In the genomic region with DNA sequence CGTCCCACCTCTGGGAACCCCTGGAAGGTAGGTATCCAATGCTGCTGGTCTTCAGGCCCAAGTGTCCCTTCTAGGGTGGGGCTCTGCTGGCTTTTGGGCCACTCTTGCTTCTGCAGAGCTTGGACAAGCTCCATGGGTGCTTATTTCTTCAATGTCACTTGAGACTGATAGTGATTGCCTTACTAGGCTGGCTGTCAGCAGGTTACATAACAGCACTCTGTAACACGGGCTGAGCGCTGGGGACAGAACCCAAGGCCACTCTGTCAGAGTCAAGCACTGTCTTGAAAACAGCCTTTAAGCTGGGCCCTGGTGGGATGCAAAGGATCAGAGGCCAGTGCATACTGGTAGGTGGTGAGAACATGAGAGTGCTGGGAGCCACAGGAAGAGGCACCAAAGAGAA, we compare ENCODE assay signal across 23 mouse cellular contexts. TPM values are rescaled to one million over a fixed set of nuclear protein-coding genes. Genes with fewer than 3 reads are reported as not detected.
DNase-seq lines count a peak whose midpoint lies in the region; TF ChIP-seq lines count a peak whose summit lies in the region.
"Had no signal": no experiment of that assay in that cellular context is flagged by ENCODE, and none has a peak within 500 bp of the region (broad histone marks: within the 10 kb centered on the region; RNA-seq: fewer than 3 reads in every experiment).

No protein-coding gene starts in this region.

- H3K9me3 ChIP-seq in CH12.LX (replicated peaks; ENCODE audit: low read length), result no peaks in the 10 kb centered on the region
- H3K9me3 ChIP-seq in heart, embryonic 10.5 days, result no peaks in the 10 kb centered on the region
- H3K9me3 ChIP-seq: intestine, embryonic 15.5 days had no signal

- H3K9ac ChIP-seq in CH12.LX (ENCODE audit: insufficient read depth, low read depth), result no peak overlapping the region
- H3K9ac ChIP-seq: embryonic facial prominence, embryonic 12.5 days; heart, embryonic 12.5 days; hindbrain, embryonic 14.5 days; intestine, embryonic 15.5 days had no signal

- peaks cover 47 to 73% of the 10 kb centered on the region in 2 experiments for H3K36me3 ChIP-seq in CH12.LX (replicated peaks in 1 of 2; ENCODE audit: control insufficient read depth in 1 of 2, insufficient read depth in 1 of 2, low read length in 1 of 2)
- peaks cover 74% of the 10 kb centered on the region for H3K36me3 ChIP-seq in heart, embryonic 10.5 days

- no peak for TF ChIP-seq CTCF in CH12.LX (conservative IDR thresholded peaks at IDR 0.05 in 1 of 2, IDR thresholded peaks at IDR 0.05 in 1 of 2; ENCODE audit: low read depth in 2 of 2, low read length in 2 of 2)

- no peak overlapping the region for H3K4me2 ChIP-seq in CH12.LX (ENCODE audit: insufficient read depth, low read depth, poor library complexity, severe bottlenecking)
- H3K4me2 ChIP-seq: embryonic facial prominence, embryonic 12.5 days; heart, embryonic 12.5 days; hindbrain, embryonic 14.5 days; intestine, embryonic 15.5 days had no signal

- peaks cover 25 to 83% of the 10 kb centered on the region in 2 experiments for H3K4me1 ChIP-seq in CH12.LX (ENCODE audit: control insufficient read depth in 1 of 2, insufficient read depth in 2 of 2)
- H3K4me1 ChIP-seq in brown adipose tissue, adult 24 weeks (ENCODE audit: control insufficient read depth, insufficient read depth, insufficient read length, low read length), result peaks cover 21% of the 10 kb centered on the region
- no peaks in the 10 kb centered on the region; the same call in 1 of the 2 replicates for H3K4me1 ChIP-seq in heart, embryonic 10.5 days
- H3K4me1 ChIP-seq: heart, embryonic 12.5 days; intestine, embryonic 15.5 days had no signal

- no peaks in the 10 kb centered on the region for H3K27me3 ChIP-seq in CH12.LX (replicated peaks)
- peaks cover 9% of the 10 kb centered on the region; the same call in 1 of the 2 replicates for H3K27me3 ChIP-seq in heart, embryonic 10.5 days (ENCODE audit: insufficient read depth, poor library complexity, severe bottlenecking)
- H3K27me3 ChIP-seq: embryonic facial prominence, embryonic 12.5 days; heart, embryonic 12.5 days; intestine, embryonic 15.5 days; Patski had no signal

- TF ChIP-seq EP300 in CH12.LX (IDR thresholded peaks at IDR 0.05; ENCODE audit: low read length), result no peak

- H3K4me3 ChIP-seq in CH12.LX (replicated peaks in 1 of 3; ENCODE audit: low read depth in 2 of 3, low read length in 2 of 3, poor library complexity in 1 of 3), result no peak overlapping the region
- no peak overlapping the region for H3K4me3 ChIP-seq in brown adipose tissue, adult 24 weeks (ENCODE audit: insufficient read depth, low read depth, low read length)
- H3K4me3 ChIP-seq in heart, embryonic 10.5 days, result no peak overlapping the region
- H3K4me3 ChIP-seq: embryonic facial prominence, embryonic 12.5 days; heart, embryonic 12.5 days; hindbrain, embryonic 10.5 days; intestine, embryonic 15.5 days had no signal

- in situ Hi-C loops in CH12.LX (cut with MboI; ENCODE audit: low pct_ligation_motif_present, low pct_unique_long_range_greater_than_20kb, low sequenced_read_pairs), result no loop called here

- 91% methylated on average over 3 of the region's 3 CpGs for WGBS in heart, embryonic 10.5 days

- TF ChIP-seq RAD21 in CH12.LX (IDR thresholded peaks at IDR 0.05; ENCODE audit: low read depth, low read length), result no peak

- H3K79me2 ChIP-seq in CH12.LX (replicated peaks; ENCODE audit: control insufficient read depth, extremely low read depth, insufficient read depth, poor library complexity, severe bottlenecking), result peaks cover 8% of the 10 kb centered on the region

- dilution Hi-C loops in CH12.LX (cut with MboI; ENCODE audit: extremely low pct_ligation_motif_present, extremely low pct_unique_long_range_greater_than_20kb, low sequenced_read_pairs), result no loop called here

- DNase-seq in adrenal gland, adult 2 months, result peak; percentile 72
- DNase-seq in adrenal gland, adult 18-20 months (ENCODE audit: low spot score in 2 of 2), result no peak
- DNase-seq in CH12.LX (ENCODE audit: extremely low read depth), result no peak
- DNase-seq in adrenal gland, postnatal 14 days, result peak; percentile 75
- DNase-seq in heart, embryonic 10.5 days (ENCODE audit: low spot score), result no peak
- no peak for DNase-seq in frontal cortex, postnatal 25 days (ENCODE audit: low spot score in 2 of 2)
- DNase-seq: cerebellum, adult 11 months; cerebellum, adult 9-10 months; cerebellum, postnatal 25 days; gastrocnemius, postnatal 36 days; kidney, adult 18-20 months had no signal

- no peak overlapping the region for H3K27ac ChIP-seq in CH12.LX (ENCODE audit: insufficient read depth, low read depth)
- peak overlapping the region; percentile 95 for H3K27ac ChIP-seq in brown adipose tissue, adult 24 weeks (replicated peaks; ENCODE audit: low read depth, low read length)
- no peak overlapping the region for H3K27ac ChIP-seq in heart, embryonic 10.5 days
- H3K27ac ChIP-seq: embryonic facial prominence, embryonic 12.5 days; hindbrain, embryonic 10.5 days; hindbrain, embryonic 14.5 days; intestine, embryonic 15.5 days had no signal

- TF ChIP-seq POLR2A in CH12.LX (IDR thresholded peaks at IDR 0.05; ENCODE audit: low read depth, low read length), result no peak

TF ChIP-seq in CH12.LX, 34 proteins besides CTCF, POLR2A, EP300 and RAD21:
- no peak for TF ChIP-seq ZNF384 (IDR thresholded peaks at IDR 0.05; ENCODE audit: low read depth, low read length)
- no peak for TF ChIP-seq SMC3 (IDR thresholded peaks at IDR 0.05; ENCODE audit: low read depth, low read length)
- TF ChIP-seq POLR2AphosphoS2 (IDR thresholded peaks at IDR 0.05; ENCODE audit: low read depth, low read length), result 0 out of 2 replicates have a peak, but pooled peaks have one; percentile 36

RNA-seq across cellular contexts. Expression of a gene that starts 2.4 kb away (rescaled TPM):
- total RNA-seq in adrenal gland, adult 2 months (2021), result 1 to 10 TPM; 1.4 to 1.9 TPM
- polyA plus RNA-seq in adrenal gland, adult 2 months (2012; rRNA removed), result 2.2 and 2.8 TPM in 2 replicates
- total RNA-seq in adrenal gland, adult 18-20 months (2021), result 1 to 10 TPM; 1.2 to 1.5 TPM
- total RNA-seq in CH12.LX (2012; rRNA removed) (11.9 and 20.0 TPM in 2 replicates), CH12.LX (2014; rRNA removed) (8.2 and 8.3 TPM in 2 replicates)
- polyA plus RNA-seq in CH12.LX (2012; ENCODE audit: insufficient read length, low read depth), result 12.1 and 12.5 TPM in 2 replicates
- total RNA-seq in adrenal gland, postnatal 14 days (2021), result 5.3 and 6.2 TPM in 2 replicates
- polyA plus RNA-seq in brown adipose tissue, adult 24 weeks (2012; ENCODE audit: insufficient read depth, insufficient read length, missing spikeins), result 2.4 and 3.2 TPM in 2 replicates
- polyA plus RNA-seq in heart, embryonic 10.5 days (2016; fragmentation: Nextera tagmentation; extraction: Ambion mirVana), result 0.28 and 0.60 TPM in 2 replicates

RNA-seq across cellular contexts. Expression of a gene that starts 12.3 kb away (rescaled TPM):
- 10 to 100 TPM; 59.7 to 78.2 TPM for total RNA-seq in adrenal gland, adult 2 months (2021)
- 123 and 125 TPM in 2 replicates for polyA plus RNA-seq in adrenal gland, adult 2 months (2012; rRNA removed)
- 10 to 100 TPM; 55.5 to 61.6 TPM for total RNA-seq in adrenal gland, adult 18-20 months (2021)
- 64.0 and 64.8 TPM in 2 replicates for total RNA-seq in CH12.LX (2012; rRNA removed)
- 85.0 and 95.7 TPM in 2 replicates for total RNA-seq in CH12.LX (2014; rRNA removed)
- 73.2 and 79.5 TPM in 2 replicates for polyA plus RNA-seq in CH12.LX (2012; ENCODE audit: insufficient read length, low read depth)
- 48.7 and 55.0 TPM in 2 replicates for total RNA-seq in adrenal gland, postnatal 14 days (2021)
- polyA plus RNA-seq in brown adipose tissue, adult 24 weeks (2012; ENCODE audit: insufficient read depth, insufficient read length, missing spikeins), result 28.8 and 34.4 TPM in 2 replicates
- 66.8 and 75.2 TPM in 2 replicates for polyA plus RNA-seq in heart, embryonic 10.5 days (2016; fragmentation: Nextera tagmentation; extraction: Ambion mirVana)

RNA-seq across cellular contexts. Expression of a gene that starts 24.7 kb away (rescaled TPM):
- 10 to 100 TPM; 22.4 to 22.9 TPM for total RNA-seq in adrenal gland, adult 2 months (2021)
- polyA plus RNA-seq in adrenal gland, adult 2 months (2012; rRNA removed), result 17.5 and 17.6 TPM in 2 replicates
- 10 to 100 TPM; 30.7 to 34.2 TPM for total RNA-seq in adrenal gland, adult 18-20 months (2021)
- 0.21 TPM in 1 of 2 replicates, not detected in the other for total RNA-seq in CH12.LX (2012; rRNA removed)
- total RNA-seq in CH12.LX (2014; rRNA removed), result not detected in 2 replicates
- not detected in 2 replicates for polyA plus RNA-seq in CH12.LX (2012; ENCODE audit: insufficient read length, low read depth)
- total RNA-seq in adrenal gland, postnatal 14 days (2021), result 35.3 and 61.4 TPM in 2 replicates
- polyA plus RNA-seq in brown adipose tissue, adult 24 weeks (2012; ENCODE audit: insufficient read depth, insufficient read length, missing spikeins), result 8.1 and 8.3 TPM in 2 replicates
- 2.5 and 3.4 TPM in 2 replicates for polyA plus RNA-seq in heart, embryonic 10.5 days (2016; fragmentation: Nextera tagmentation; extraction: Ambion mirVana)

RNA-seq across cellular contexts. Expression of a gene that starts 53.0 kb away (rescaled TPM):
- under 1 TPM; 0.17 to 0.21 TPM for total RNA-seq in adrenal gland, adult 2 months (2021)
- polyA plus RNA-seq in adrenal gland, adult 2 months (2012; rRNA removed), result 0.49 and 1.1 TPM in 2 replicates
- 1 to 10 TPM in 1 of 2 experiments, under 1 TPM in 1; 0.26 to 1.2 TPM for total RNA-seq in adrenal gland, adult 18-20 months (2021)
- 0.13 and 0.17 TPM in 2 replicates for total RNA-seq in CH12.LX (2012; rRNA removed)
- total RNA-seq in CH12.LX (2014; rRNA removed), result not detected in 2 replicates
- 0.11 TPM in 1 of 2 replicates, not detected in the other for polyA plus RNA-seq in CH12.LX (2012; ENCODE audit: insufficient read length, low read depth)
- 0.19 TPM in 2 replicates for total RNA-seq in adrenal gland, postnatal 14 days (2021)
- not detected in 2 replicates for polyA plus RNA-seq in brown adipose tissue, adult 24 weeks (2012; ENCODE audit: insufficient read depth, insufficient read length, missing spikeins)
- polyA plus RNA-seq in heart, embryonic 10.5 days (2016; fragmentation: Nextera tagmentation; extraction: Ambion mirVana), result 0.09 and 0.18 TPM in 2 replicates
- total RNA-seq: gastrocnemius, adult 8-10 months; gastrocnemius, postnatal 36 days; heart, adult 18-20 months had no signal
- polyA plus RNA-seq: activated CD4-positive, CD25-positive, alpha-beta regulatory T cell, adult 4 months; embryonic facial prominence, embryonic 12.5 days had no signal

RNA-seq across cellular contexts. Expression of a gene that starts 53.4 kb away (rescaled TPM):
- total RNA-seq in adrenal gland, adult 2 months (2021), result 1 to 10 TPM; 1.6 to 4.0 TPM
- polyA plus RNA-seq in adrenal gland, adult 2 months (2012; rRNA removed), result 2.5 and 5.6 TPM in 2 replicates
- 1 to 10 TPM; 1.1 to 2.6 TPM for total RNA-seq in adrenal gland, adult 18-20 months (2021)
- not detected in 2 replicates for total RNA-seq in CH12.LX (2012; rRNA removed)
- not detected in 2 replicates for total RNA-seq in CH12.LX (2014; rRNA removed)
- polyA plus RNA-seq in CH12.LX (2012; ENCODE audit: insufficient read length, low read depth), result not detected in 2 replicates
- total RNA-seq in adrenal gland, postnatal 14 days (2021), result 2.4 and 5.0 TPM in 2 replicates
- polyA plus RNA-seq in brown adipose tissue, adult 24 weeks (2012; ENCODE audit: insufficient read depth, insufficient read length, missing spikeins), result 3.3 and 4.1 TPM in 2 replicates
- 0.39 and 1.3 TPM in 2 replicates for polyA plus RNA-seq in heart, embryonic 10.5 days (2016; fragmentation: Nextera tagmentation; extraction: Ambion mirVana)
- total RNA-seq: heart, adult 18-20 months had no signal
- polyA plus RNA-seq: activated CD4-positive, CD25-positive, alpha-beta regulatory T cell, adult 4 months; forebrain, embryonic 11.5 days; heart, embryonic 16.5 days had no signal

Comparison
In these comparisons a context has a peak if more than half of its experiments do, and no peak if none do; other contexts are left out.
1. DNase-seq: peak in adrenal gland, adult 2 months (single experiment) and adrenal gland, postnatal 14 days (single experiment); none in adrenal gland, adult 18-20 months (0 of 2), CH12.LX (single experiment), heart, embryonic 10.5 days (single experiment) and frontal cortex, postnatal 25 days (0 of 2).
2. RNA of a gene that starts 24.7 kb away (total RNA-seq): 35.3 to 61.4 TPM in adrenal gland, postnatal 14 days, 30.7 to 34.2 TPM in adrenal gland, adult 18-20 months and 22.4 to 22.9 TPM in adrenal gland, adult 2 months; 0.21 TPM in CH12.LX; every median in the first group is over 10 times any median in the second.